Mouse (Mus musculus) gastrocnemius, postnatal 25 days (tissue): ENCODE measurements around the gene Slc35f6. TPM values are rescaled to one million over a fixed set of nuclear protein-coding genes. Genes with fewer than 3 reads are reported as not detected.
A peak's percentile ranks its signal among the peaks of the same experiment; 100 is the strongest.

Source experiments
- DNase-seq: peaks from one replicate; pipeline ENCODE4 v3.0.0; 2022
- total RNA-seq, 2 experiments: library from RNA; stranded (reverse); gene quantifications; 1 replicate in 1 of 2; 2 replicates in 1 of 2; pipeline ENCODE4 v1.2.3; 2021

Slc35f6 gene
- total RNA-seq, 2 experiments from 2014 or later: 9.5 to 12.0 TPM

DNA sequence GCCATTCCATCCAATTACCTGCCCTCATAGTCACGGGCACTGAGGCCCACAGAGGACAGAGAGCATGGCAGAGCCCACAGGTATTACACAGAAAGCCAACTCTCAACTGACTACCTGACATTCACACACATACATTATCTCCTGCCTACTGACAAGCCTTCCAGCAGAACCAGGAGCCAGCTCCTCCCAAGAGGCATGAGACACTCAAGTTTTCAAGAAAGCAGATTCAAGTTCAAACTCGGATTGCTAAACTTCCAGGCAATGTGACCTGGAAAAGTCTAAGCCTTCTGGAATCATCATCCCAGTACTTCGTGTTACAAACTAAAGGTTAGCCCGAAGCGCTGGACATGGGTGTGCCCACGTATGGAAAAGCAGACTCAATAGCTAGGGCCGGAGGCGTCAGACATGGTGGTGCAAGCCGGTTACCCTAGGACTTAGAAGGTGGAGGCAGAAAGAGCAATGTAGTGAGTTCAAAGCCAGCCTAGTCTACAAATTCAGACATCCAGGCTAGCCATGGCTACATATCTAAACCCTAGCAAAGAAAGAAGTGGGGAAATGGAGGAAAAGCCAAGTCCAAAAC is 26.4 kb upstream of the Slc35f6 start:
- DNase-seq: no peak

DNA sequence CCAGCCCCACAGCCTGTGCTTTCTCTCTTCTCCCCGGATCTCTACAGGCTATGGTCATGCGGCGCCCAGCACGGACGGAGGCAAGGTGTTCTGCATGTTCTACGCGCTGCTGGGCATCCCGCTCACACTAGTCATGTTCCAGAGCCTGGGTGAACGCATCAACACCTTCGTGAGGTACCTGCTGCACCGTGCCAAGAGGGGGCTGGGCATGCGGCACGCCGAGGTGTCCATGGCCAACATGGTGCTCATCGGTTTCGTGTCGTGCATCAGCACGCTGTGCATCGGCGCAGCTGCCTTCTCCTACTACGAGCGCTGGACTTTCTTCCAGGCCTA is 25.9 kb upstream of the Slc35f6 start:
- DNase-seq: no peak

- DNase-seq: no peak
Measured at GRCm38 (mm10) chr5:30622177-30622840, 25.4 kb upstream of the Slc35f6 start.

- DNase-seq: no peak
Measured at GRCm38 (mm10) chr5:30622841-30623185, 24.9 kb upstream of the Slc35f6 start.

DNA sequence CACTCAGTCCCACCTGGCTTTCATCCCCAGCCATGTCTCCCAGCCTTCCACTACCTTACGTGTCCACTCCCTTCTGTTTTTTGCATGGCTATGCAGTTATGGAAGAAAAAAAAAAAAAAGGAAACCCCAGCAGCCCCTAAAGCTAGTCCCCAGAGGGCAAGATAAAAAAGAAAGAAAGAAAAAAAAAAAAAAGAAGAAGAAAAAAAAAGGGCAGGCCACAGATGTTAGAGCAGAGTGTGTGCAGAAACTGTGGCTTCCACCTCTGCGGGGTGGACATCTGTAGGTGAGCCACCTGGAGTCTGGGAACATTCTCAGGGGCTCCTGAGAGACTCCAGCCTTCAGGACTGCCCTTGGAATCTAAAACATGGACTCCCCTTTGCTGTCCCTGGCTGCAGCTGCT is 24.4 kb upstream of the Slc35f6 start:
- DNase-seq: no peak

GRCm38 (mm10) chr5:30624311-30624710 is 23.4 kb upstream of the Slc35f6 start:
- DNase-seq: no peak

- no peak for DNase-seq
Measured at GRCm38 (mm10) chr5:30624908-30625307, 22.8 kb upstream of the Slc35f6 start.

DNA sequence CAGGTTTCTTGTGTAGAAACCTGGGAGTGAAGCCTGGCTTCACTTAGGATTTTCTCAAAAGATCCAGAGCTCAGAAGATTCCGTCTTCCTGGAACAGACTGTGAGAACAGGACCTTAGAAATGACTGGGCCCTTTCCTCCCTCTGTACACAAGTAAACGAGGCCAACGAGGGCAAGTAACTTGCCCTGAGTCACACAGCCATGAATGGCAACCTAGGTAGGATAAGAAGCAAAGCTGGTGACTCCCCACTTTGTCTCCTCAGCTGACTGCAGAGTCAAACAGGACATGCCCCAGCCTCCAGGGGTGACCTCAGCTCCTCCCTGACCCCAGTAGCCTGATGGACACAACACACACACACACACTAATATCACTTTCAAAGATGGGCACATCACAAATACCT is 22.4 kb upstream of the Slc35f6 start:
- DNase-seq: no peak

- DNase-seq: no peak
Measured at GRCm38 (mm10) chr5:30626331-30627105, 21.2 kb upstream of the Slc35f6 start.

GRCm38 (mm10) chr5:30628511-30628910 is 19.2 kb upstream of the Slc35f6 start:
- DNase-seq: no peak

- no peak for DNase-seq
Measured at GRCm38 (mm10) chr5:30630401-30630800, 17.3 kb upstream of the Slc35f6 start.

DNA sequence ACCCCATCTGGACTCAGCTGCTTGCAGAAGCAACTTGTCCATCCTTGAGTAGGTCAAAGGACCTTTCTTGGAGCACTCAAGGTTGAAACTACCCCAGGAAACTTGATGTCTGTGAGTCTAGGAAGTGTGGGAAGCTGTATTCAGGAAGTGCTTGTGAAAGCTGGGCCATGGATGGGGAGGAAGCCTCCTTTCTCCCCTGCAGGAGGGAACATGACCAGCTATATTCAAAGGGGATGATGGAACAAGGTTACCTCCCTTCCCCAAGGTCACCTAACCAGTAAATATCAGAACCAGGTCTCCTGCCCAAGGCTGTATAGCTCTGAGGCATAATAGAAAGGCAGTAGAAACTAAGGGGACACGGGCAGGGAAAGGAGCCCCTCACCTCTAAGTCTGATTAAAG is 15.6 kb upstream of the Slc35f6 start:
- no peak for DNase-seq

DNA sequence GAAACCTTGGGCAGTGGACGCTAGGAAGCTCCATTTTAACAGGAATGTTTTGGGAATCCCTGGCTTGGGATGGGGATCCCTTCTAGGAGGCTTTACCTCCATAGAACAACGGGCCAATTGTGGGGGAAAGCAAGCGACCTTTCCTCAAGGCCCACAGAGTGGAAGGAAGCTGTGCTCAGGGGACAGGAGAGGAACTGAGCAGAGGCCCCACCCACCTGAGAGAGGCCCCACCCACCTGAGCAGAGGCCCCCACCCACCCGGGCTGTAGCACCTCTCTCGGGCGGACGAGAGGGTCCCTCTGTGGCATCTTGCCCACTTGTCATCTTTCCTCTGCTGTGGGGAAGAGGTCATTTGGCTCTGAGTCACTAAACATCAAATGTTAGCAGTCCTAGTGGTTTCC is 10.7 kb upstream of the Slc35f6 start:
- DNase-seq: no peak

DNA sequence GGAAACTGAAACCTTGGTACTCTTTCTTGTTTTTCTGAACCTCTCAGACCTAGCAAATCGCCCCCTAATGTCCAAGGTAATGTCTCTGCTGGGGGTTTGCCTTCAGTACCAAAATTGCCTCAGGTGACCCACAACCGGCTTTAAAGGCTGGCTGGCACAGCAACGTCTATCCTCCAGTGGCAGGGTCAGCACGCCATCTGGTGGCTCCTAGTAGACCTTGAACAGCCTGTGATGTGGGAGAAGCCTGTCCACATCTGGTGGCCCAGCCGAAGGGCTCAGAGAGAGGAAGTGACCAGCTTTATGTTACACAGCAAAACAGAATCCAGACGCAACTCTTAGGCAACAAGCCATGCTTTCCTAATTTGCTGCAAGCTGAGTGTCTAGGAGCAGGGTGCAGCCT is 9.7 kb upstream of the Slc35f6 start:
- peak; percentile 66 for DNase-seq

GRCm38 (mm10) chr5:30643477-30644179 is 4.1 kb upstream of the Slc35f6 start:
- DNase-seq: no peak

GRCm38 (mm10) chr5:30646036-30646435 is 1.7 kb upstream of the Slc35f6 start:
- DNase-seq: no peak

GRCm38 (mm10) chr5:30647396-30647795 is 337 bp upstream of the Slc35f6 start:
- no peak for DNase-seq

GRCm38 (mm10) chr5:30649558-30649957 is 1.8 kb downstream of the Slc35f6 start:
- DNase-seq: no peak

DNA sequence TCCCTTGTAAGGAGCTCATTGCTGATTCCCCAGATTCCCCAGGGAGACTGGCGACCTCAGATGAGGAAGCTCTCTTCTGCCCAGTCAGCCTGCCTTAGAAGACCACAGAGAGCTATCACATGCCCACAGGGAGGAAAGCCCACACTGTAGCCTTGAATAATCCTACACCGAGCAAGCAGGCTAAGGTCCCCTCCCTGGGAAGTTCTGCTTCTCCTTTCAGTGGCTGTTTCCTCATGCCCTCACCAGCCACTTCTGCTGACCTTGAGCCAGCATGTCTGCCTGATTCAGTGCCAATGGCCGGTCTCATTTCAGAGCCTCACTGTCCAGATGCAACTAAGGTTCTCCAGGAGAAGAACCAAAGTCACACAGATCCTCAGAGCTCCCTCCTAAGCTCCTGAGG is 3.0 kb downstream of the Slc35f6 start:
- DNase-seq: peak; percentile 43

DNA sequence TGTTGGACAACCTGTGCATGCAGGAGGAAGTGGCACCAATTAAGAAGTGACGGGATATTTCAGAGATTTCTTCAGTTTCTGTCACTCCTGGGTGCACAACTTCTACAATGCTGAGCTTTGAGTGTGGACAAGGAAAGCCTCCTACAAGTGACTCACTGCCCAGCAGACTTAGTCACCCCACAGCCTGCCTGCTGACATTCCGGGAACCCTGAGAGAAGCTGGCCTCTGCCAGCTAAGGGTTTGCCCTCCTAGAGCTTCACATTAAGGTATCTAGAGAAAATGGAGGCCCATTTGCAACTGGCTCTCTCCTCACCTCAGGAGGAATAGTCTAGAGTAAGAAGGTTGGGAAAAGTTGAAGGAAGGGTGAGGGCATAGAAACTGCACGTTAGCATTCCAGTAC is 3.8 kb downstream of the Slc35f6 start:
- no peak for DNase-seq

DNA sequence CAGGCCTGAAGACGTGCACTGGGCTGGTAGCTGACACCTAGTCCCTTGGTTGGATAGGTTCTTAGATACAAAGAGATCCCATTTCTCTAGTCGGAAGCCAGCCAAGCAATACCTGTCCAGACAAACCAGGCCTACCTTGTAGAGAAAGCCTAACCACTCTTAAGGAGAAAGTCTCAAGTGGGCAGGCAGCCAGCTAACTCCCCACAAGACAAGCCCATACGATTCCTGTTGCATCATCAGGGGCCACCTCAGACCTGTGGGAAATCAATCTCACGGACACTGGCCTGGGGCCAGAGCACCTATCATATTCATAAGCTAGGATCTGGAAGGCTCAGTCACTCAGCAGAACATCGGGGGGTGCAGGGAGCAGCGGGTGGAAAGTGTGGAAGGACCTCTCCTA is 5.5 kb downstream of the Slc35f6 start:
- no peak for DNase-seq

- DNase-seq: no peak
Measured at GRCm38 (mm10) chr5:30655042-30655441, 7.3 kb downstream of the Slc35f6 start.

GRCm38 (mm10) chr5:30655526-30656195 is 7.9 kb downstream of the Slc35f6 start:
- no peak for DNase-seq
